ENCODE assay signal across 17 mouse cellular contexts in genomic region chr14:33853499-33853898, GRCm38 (mm10).
"Had no signal": no experiment of that assay in that cellular context is flagged by ENCODE, and none has a peak within 500 bp of the region (broad histone marks: within the 10 kb centered on the region; RNA-seq: fewer than 3 reads in every experiment).

No protein-coding gene starts in this region.

- H3K4me2 ChIP-seq: embryonic facial prominence, embryonic 12.5 days; embryonic facial prominence, embryonic 13.5 days; embryonic facial prominence, embryonic 15.5 days; forebrain, embryonic 12.5 days; forebrain, embryonic 13.5 days; forebrain, embryonic 15.5 days had no signal

- ATAC-seq: forebrain, embryonic 13.5 days; forebrain, embryonic 14.5 days; forebrain, embryonic 15.5 days; forebrain, embryonic 16.5 days; forebrain, postnatal 0 days had no signal

- H3K4me3 ChIP-seq: embryonic facial prominence, embryonic 10.5 days; embryonic facial prominence, embryonic 12.5 days; embryonic facial prominence, embryonic 13.5 days; embryonic facial prominence, embryonic 15.5 days; erythroblast, embryonic 14.5 days; forebrain, embryonic 10.5 days; forebrain, embryonic 12.5 days; forebrain, embryonic 13.5 days; forebrain, embryonic 15.5 days; gastrocnemius, adult 2 months had no signal

- H3K9ac ChIP-seq: embryonic facial prominence, embryonic 12.5 days; embryonic facial prominence, embryonic 13.5 days; embryonic facial prominence, embryonic 15.5 days; forebrain, embryonic 12.5 days; forebrain, embryonic 13.5 days; forebrain, embryonic 15.5 days; forebrain, postnatal 0 days had no signal

- H3K9me3 ChIP-seq: embryonic facial prominence, embryonic 10.5 days; embryonic facial prominence, embryonic 12.5 days; embryonic facial prominence, embryonic 13.5 days; embryonic facial prominence, embryonic 15.5 days; forebrain, embryonic 10.5 days; forebrain, embryonic 12.5 days; forebrain, embryonic 13.5 days; forebrain, embryonic 15.5 days had no signal

- H3K36me3 ChIP-seq: embryonic facial prominence, embryonic 10.5 days; embryonic facial prominence, embryonic 12.5 days; embryonic facial prominence, embryonic 13.5 days; embryonic facial prominence, embryonic 15.5 days; forebrain, embryonic 10.5 days; forebrain, embryonic 12.5 days; forebrain, embryonic 15.5 days had no signal

- H3K27me3 ChIP-seq: embryonic facial prominence, embryonic 12.5 days; embryonic facial prominence, embryonic 13.5 days; embryonic facial prominence, embryonic 15.5 days; forebrain, embryonic 12.5 days; forebrain, embryonic 13.5 days; forebrain, embryonic 15.5 days had no signal

- H3K27ac ChIP-seq: embryonic facial prominence, embryonic 10.5 days; embryonic facial prominence, embryonic 12.5 days; embryonic facial prominence, embryonic 13.5 days; embryonic facial prominence, embryonic 15.5 days; forebrain, embryonic 10.5 days; forebrain, embryonic 12.5 days; forebrain, embryonic 13.5 days; forebrain, embryonic 15.5 days had no signal

- DNase-seq: cerebellum, adult 18-20 months; cerebellum, adult 8-10 months; cerebellum, adult 9-11 months; embryo, embryonic 11 days; forebrain, postnatal 0 days had no signal

- H3K4me1 ChIP-seq: embryonic facial prominence, embryonic 13.5 days; embryonic facial prominence, embryonic 15.5 days; forebrain, embryonic 12.5 days; forebrain, embryonic 13.5 days; forebrain, embryonic 15.5 days had no signal
